Mouse (Mus musculus): ENCODE data around the gene Slit3. TPM values are rescaled to one million over a fixed set of nuclear protein-coding genes. Genes with fewer than 3 reads are reported as not detected.

Slit3 gene
- polyA plus RNA-seq, 1 experiment from 2014 or later = 28.0 TPM

DNA sequence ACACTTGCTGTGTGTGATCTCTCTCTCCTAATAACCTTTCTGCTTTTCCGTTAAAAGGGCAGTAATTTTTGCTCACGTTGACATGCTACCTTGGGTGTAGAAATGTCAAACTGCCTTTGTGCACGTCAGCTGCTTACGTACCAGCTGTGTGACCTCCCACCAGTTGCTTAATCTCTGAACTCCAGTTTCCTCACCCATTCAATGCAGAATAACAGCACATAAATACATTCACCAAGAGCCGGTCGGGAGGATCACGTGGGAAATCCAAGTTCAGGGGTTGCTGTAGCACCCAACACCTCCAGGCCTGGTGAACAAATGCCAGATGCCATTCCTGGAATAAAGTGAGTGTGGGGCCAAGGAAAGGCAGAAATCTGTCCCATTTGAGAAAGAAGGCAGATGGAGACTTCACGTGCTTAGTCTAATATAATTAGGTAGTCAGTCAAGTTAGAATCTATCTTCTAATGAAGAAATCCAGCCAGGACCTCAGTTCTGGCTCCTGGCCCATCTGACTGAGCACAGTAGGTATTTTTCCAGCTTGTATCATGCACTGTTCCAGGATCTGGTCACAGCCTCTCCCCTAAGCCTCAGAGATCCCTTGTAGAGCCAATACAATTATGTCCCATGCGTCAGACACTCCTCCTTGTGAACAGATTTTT, 268.9 kb downstream of the Slit3 start:
- Histone ChIP-seq H3K4me1 (peaks cover 59% of the 10 kb centered on the region), H3K4me3 (no peak overlapping the region), H3K27me3 (no peaks in the 10 kb centered on the region), H3K27ac (no peak overlapping the region), H3K4me2 (no peak overlapping the region), H3K36me3 (no peaks in the 10 kb centered on the region), H3K9ac (no peak overlapping the region), H3K9me3 (no peaks in the 10 kb centered on the region)
- WGBS = 73% methylated on average over 9 of the region's 9 CpGs
- ATAC-seq (ENCODE audit: insufficient number of reproducible peaks, insufficient read depth, low FRiP score, low TSS enrichment, low read depth) = no peak

DNA sequence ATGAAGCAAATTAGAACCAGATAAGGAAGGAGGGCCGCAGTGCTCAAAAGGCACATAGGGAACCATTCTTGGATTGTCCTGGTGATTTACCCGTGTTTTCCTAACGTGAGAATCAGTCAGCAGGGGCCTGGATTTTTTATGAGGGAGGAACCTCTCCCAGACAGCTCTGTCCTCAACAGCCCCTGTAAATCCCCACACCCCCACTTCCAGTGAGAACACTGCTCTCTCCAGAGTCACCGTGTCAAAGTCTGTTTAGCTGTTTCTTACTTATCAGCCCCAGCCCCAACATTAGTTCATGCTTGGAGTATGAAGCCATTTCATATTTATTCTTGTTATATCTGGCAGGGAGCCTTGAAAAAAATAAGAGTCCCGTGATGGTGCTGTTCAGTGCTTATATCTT, 272.8 kb downstream of the Slit3 start:
- 28% methylated on average over 5 of the region's 5 CpGs for WGBS
- Histone ChIP-seq H3K27ac (peak overlapping the region; percentile 44; the same call in 1 of the 2 replicates), H3K9ac (no peak overlapping the region), H3K4me1 (peaks cover 36% of the 10 kb centered on the region), H3K4me3 (no peak overlapping the region), H3K9me3 (no peaks in the 10 kb centered on the region), H3K36me3 (no peaks in the 10 kb centered on the region), H3K4me2 (no peak overlapping the region), H3K27me3 (no peaks in the 10 kb centered on the region)
- no peak for ATAC-seq (ENCODE audit: insufficient number of reproducible peaks, insufficient read depth, low FRiP score, low TSS enrichment, low read depth)

DNA sequence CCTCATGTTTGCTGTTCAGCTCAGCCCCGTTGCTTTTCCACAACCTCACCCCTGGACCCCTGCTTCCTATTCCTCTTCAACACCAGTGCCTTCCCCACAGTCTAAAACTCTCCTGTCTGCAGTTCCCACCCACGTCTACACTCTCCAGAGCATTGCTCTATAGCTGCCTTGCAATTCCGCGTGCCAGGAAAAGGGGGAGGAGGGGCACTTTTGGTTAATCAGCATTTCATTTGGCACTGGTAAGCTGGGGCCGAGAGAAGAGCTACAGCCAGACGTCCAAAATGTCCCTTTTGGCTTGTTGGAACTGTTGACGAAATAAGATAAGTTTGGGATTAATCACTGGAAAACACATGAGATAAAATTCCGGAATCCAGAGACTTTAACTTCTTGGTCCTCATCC, 274.4 kb downstream of the Slit3 start:
- ATAC-seq (ENCODE audit: insufficient number of reproducible peaks, insufficient read depth, low FRiP score, low TSS enrichment, low read depth) = no peak
- no peak overlapping the region for H3K4me3 ChIP-seq
- WGBS = 65% methylated on average over 8 of the region's 8 CpGs
- no peak overlapping the region for H3K9ac ChIP-seq
- H3K4me2 ChIP-seq = no peak overlapping the region
- peaks cover 24% of the 10 kb centered on the region for H3K4me1 ChIP-seq
- H3K27me3 ChIP-seq = no peaks in the 10 kb centered on the region
- no peaks in the 10 kb centered on the region for H3K36me3 ChIP-seq
- no peak overlapping the region for H3K27ac ChIP-seq
- H3K9me3 ChIP-seq = no peaks in the 10 kb centered on the region

DNA sequence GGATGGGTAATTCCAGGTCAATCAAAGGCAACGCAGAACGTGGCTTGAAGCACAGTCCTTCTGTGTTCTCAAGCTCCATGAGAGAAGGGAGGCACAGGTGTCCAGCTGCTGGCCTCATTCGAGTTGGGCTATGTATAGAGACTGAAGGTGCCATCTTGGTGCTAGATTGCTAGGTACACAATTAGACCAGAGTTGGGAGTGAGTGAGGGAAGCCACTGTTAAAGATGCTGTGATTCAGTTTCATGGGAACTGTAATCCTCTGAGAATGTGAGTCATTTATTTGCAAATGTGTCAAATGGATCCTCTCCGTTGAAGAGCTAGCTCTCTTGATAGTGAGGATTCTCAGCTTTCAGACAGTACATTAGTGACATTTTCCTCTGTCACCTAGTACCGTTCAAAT, 277.3 kb downstream of the Slit3 start:
- WGBS = 81% methylated on average over 5 of the region's 5 CpGs
- peaks cover 18% of the 10 kb centered on the region for H3K4me1 ChIP-seq
- H3K9me3 ChIP-seq = no peaks in the 10 kb centered on the region
- no peak overlapping the region for H3K9ac ChIP-seq
- H3K4me3 ChIP-seq = no peak overlapping the region
- ATAC-seq (ENCODE audit: insufficient number of reproducible peaks, insufficient read depth, low FRiP score, low TSS enrichment, low read depth) = no peak
- no peaks in the 10 kb centered on the region for H3K27me3 ChIP-seq
- H3K4me2 ChIP-seq = no peak overlapping the region
- H3K36me3 ChIP-seq = no peaks in the 10 kb centered on the region
- no peak overlapping the region for H3K27ac ChIP-seq

DNA sequence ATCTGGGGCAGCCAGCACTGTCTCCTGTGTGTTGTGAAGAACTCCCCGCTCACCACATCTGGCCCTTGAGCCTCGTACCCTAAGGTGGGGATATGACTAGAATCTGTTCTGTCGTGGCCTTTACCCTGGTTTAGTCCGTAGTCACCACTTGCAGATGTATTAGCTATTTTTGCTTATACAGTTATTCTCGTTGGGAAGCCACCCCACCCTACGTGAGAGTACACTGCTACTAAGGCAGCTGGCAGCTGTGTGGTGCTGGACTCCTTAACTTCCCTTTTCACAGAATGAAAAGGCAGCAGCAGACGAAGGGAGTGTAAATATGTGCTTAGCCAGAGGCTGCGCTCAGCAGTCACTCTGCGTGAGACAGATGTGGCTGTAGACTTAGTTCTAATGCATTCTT, 282.5 kb downstream of the Slit3 start:
- Histone ChIP-seq H3K36me3 (no peaks in the 10 kb centered on the region), H3K4me1 (peaks cover 34% of the 10 kb centered on the region), H3K4me3 (no peak overlapping the region), H3K27me3 (no peaks in the 10 kb centered on the region), H3K27ac (no peak overlapping the region), H3K9ac (no peak overlapping the region), H3K9me3 (no peaks in the 10 kb centered on the region), H3K4me2 (no peak overlapping the region)
- ATAC-seq (ENCODE audit: insufficient number of reproducible peaks, insufficient read depth, low FRiP score, low TSS enrichment, low read depth) = no peak
- WGBS = 80% methylated on average over 9 of the region's 9 CpGs

DNA sequence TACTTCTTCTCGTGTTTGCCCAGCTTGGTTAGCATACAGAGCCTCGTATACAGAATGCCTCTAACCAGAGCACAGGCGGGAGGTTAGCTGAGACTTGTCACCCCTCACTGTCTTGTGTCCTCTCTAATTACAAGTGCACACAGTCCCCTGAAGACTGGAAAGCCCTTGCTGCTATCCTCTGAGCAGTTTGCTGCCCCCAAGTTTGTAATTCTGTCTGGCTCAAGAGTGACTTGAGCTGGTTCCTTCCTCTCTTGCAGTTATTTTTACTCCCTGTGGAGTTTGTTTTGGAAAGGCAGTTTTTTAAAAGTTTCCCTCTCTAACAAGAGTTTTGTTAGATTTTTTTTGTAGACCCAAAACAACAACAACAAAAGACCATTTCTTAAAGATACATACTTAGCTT, 285.0 kb downstream of the Slit3 start:
- no peak overlapping the region for H3K9ac ChIP-seq
- H3K36me3 ChIP-seq = no peaks in the 10 kb centered on the region
- H3K4me1 ChIP-seq = peaks cover 39% of the 10 kb centered on the region
- no peak overlapping the region for H3K4me3 ChIP-seq
- no peak overlapping the region for H3K4me2 ChIP-seq
- peak overlapping the region; percentile 24; the same call in 1 of the 2 replicates for H3K27ac ChIP-seq
- no peaks in the 10 kb centered on the region for H3K9me3 ChIP-seq
- H3K27me3 ChIP-seq = no peaks in the 10 kb centered on the region
- ATAC-seq (ENCODE audit: insufficient number of reproducible peaks, insufficient read depth, low FRiP score, low TSS enrichment, low read depth) = no peak
- WGBS = 22% methylated on average over 3 of the region's 3 CpGs

DNA sequence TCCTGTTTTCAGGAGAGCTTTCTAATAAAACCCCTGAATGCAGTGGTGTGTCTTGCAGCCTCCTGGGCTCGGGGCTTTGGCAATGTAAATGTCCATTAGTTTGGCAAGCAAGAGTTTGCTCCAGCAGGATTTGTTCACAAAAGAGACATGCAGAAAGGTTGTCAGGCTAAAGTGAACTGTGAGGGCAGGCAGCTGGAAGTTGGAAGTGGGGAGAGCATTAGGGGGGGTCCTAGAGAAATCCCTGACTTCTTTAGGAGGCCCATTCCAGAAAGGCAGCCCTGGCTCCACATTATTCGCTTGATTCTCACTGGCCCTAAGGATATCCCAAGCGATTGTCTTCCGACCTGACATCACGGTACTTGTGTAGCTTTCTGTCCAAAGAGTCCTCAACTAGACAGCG, 285.5 kb downstream of the Slit3 start:
- ATAC-seq (ENCODE audit: insufficient number of reproducible peaks, insufficient read depth, low FRiP score, low TSS enrichment, low read depth) = no peak
- no peak overlapping the region for H3K4me2 ChIP-seq
- H3K4me3 ChIP-seq = no peak overlapping the region
- H3K36me3 ChIP-seq = no peaks in the 10 kb centered on the region
- 0 out of 2 replicates have a peak overlapping the region, but pooled peaks have one; percentile 24 for H3K27ac ChIP-seq
- no peaks in the 10 kb centered on the region for H3K27me3 ChIP-seq
- H3K9ac ChIP-seq = 0 out of 2 replicates have a peak overlapping the region, but pooled peaks have one; percentile 22
- no peaks in the 10 kb centered on the region for H3K9me3 ChIP-seq
- WGBS = 59% methylated on average over 6 of the region's 6 CpGs
- H3K4me1 ChIP-seq = peaks cover 39% of the 10 kb centered on the region

DNA sequence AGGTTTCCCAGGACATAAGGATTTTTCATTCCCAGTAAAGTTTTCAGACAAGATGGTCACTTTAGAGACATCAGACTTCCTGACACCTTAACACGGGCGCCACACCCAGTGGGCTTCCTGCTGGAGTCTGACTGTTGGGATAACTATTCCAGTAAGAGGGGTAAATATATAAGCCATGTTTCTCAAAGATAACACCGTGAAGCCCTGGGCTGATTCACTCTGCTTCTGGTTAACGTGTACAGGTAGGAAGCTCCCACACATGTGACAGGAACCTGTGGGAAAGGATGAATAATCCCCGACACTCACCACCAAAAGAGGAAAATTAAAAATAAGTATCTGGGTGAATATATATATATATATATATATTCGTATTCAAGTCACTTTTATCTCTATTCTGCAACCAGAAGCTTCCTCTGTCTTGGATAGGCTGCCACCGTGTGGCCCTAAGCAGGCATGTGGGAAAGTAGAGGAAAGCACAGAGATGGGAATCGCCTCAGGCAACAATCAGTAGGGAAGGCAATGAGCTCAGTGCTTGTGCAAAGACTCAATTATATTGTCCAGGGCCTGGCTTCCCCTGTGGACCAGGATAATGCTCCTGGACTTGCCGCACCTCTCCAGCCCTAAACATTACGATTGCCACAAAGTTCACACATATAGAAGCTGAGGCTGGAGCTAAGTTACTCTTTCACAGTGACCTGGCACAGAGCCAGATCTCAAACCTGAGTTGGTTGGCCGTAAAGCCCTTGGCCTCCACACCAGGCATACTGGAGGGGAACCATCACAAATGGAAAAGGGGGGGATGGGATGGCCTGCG, 286.5 kb downstream of the Slit3 start:
- no peaks in the 10 kb centered on the region for H3K36me3 ChIP-seq
- WGBS = 40% methylated on average over 12 of the region's 12 CpGs
- no peak; the same call in 1 of the 2 replicates for ATAC-seq (ENCODE audit: insufficient number of reproducible peaks, insufficient read depth, low FRiP score, low TSS enrichment, low read depth)
- H3K27me3 ChIP-seq = no peaks in the 10 kb centered on the region
- 0 out of 2 replicates have a peak overlapping the region, but pooled peaks have one; percentile 24 for H3K27ac ChIP-seq
- peaks cover 39% of the 10 kb centered on the region for H3K4me1 ChIP-seq
- no peak overlapping the region for H3K4me2 ChIP-seq
- H3K9ac ChIP-seq = no peak overlapping the region
- no peaks in the 10 kb centered on the region for H3K9me3 ChIP-seq
- no peak overlapping the region for H3K4me3 ChIP-seq

DNA sequence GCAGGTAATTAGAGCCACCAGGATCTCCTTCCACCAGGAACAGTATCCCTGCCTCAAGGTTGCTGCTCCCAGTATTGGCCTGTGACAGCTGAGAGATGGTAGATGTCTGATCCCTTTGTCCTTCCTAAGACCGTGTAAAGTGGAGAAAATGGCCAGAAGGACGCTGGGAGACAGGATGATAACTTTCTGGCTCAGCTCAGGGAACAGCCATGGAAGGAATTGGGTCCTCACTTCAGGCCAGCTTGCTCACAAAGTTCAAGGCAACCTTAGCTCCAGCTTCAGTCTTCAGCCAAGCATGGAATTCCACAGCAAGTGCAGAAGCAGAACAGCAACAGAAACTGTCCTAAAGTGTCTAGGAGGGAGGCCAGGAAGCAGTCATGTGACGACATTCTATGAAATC, 289.4 kb downstream of the Slit3 start:
- no peaks in the 10 kb centered on the region for H3K27me3 ChIP-seq
- WGBS = 74% methylated on average over 3 of the region's 3 CpGs
- no peak for ATAC-seq (ENCODE audit: insufficient number of reproducible peaks, insufficient read depth, low FRiP score, low TSS enrichment, low read depth)
- H3K4me2 ChIP-seq = no peak overlapping the region
- H3K36me3 ChIP-seq = no peaks in the 10 kb centered on the region
- no peak overlapping the region for H3K4me3 ChIP-seq
- H3K4me1 ChIP-seq = peaks cover 43% of the 10 kb centered on the region
- H3K9ac ChIP-seq = no peak overlapping the region
- no peaks in the 10 kb centered on the region for H3K9me3 ChIP-seq
- H3K27ac ChIP-seq = no peak overlapping the region

DNA sequence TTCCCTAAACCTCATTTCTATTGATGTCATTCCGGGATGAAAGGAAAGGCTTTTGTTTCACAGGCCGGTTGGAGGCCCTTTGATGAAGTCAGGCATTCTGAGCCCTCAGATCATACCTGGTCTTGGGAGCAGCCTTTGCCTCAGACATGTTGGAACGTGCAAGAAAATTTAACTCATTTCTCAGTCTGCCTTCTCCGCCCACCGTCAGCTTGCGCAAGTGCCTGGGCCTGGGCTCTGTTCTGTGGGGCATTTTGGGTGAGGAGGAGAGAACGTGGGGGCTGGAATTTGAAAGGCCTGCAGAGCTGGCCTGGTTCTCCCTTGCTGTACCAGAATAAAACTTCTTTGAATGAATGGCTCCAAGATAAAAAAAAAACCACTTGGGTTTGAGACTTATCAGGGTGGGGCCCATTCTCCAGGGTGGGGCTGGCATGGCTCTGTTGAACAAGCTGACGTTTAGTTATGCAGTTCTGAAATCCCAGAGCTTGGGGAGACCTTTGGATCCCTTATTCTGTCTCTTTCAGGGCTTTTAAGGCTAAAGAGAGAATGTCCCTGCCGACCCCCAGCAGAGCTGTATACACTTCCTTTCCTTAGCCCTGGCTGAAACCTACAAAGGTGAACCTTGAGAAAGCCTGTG, 294.9 kb downstream of the Slit3 start:
- ATAC-seq (ENCODE audit: insufficient number of reproducible peaks, insufficient read depth, low FRiP score, low TSS enrichment, low read depth) = no peak
- H3K4me2 ChIP-seq = no peak overlapping the region
- peaks cover 54% of the 10 kb centered on the region for H3K4me1 ChIP-seq
- H3K9me3 ChIP-seq = no peaks in the 10 kb centered on the region
- H3K9ac ChIP-seq = no peak overlapping the region
- peak overlapping the region; percentile 77 for H3K27ac ChIP-seq
- H3K27me3 ChIP-seq = no peaks in the 10 kb centered on the region
- no peaks in the 10 kb centered on the region for H3K36me3 ChIP-seq
- no peak overlapping the region for H3K4me3 ChIP-seq
- WGBS = 35% methylated on average over 9 of the region's 9 CpGs

DNA sequence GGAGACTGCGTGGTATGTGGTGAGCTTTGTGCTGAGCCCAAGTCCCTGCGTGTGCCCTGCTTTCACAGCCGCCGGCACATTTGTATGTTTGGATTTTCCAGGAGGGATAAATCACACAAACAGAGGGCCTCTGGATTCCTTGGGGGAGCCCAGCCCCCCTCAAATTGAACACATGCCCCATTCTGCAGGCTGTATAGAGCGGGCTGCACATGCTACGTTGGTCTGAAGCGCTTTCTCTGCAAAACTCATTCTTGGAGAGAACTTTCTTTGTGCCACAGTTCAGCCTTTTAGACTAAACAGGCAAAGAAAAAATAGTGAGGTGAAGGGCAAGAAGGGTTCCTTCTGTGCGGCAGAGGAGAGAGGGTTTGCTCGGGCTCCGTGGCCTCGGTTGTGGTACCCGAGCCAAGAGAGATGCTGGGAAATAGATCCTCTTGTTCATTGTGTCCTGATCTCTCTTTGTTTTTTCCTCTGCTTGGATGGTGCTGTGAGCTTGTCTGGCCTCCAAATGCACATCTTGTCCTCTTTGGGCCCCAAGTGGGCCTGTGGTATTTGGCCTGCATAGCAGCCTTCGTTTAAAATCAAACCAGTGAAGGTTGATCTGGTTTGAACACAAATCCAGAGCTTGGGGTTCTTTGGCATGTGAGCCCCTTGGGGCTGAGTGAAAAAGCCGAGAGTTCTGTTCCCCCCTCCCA, 295.5 kb downstream of the Slit3 start:
- no peak overlapping the region; the same call in 1 of the 2 replicates for H3K9ac ChIP-seq
- no peaks in the 10 kb centered on the region for H3K27me3 ChIP-seq
- no peak overlapping the region for H3K4me3 ChIP-seq
- H3K9me3 ChIP-seq = no peaks in the 10 kb centered on the region
- no peaks in the 10 kb centered on the region for H3K36me3 ChIP-seq
- H3K27ac ChIP-seq = peak overlapping the region; percentile 77
- ATAC-seq (ENCODE audit: insufficient number of reproducible peaks, insufficient read depth, low FRiP score, low TSS enrichment, low read depth) = no peak
- peaks cover 54% of the 10 kb centered on the region for H3K4me1 ChIP-seq
- WGBS = 32% methylated on average over 14 of the region's 14 CpGs
- no peak overlapping the region for H3K4me2 ChIP-seq

All from embryonic facial prominence, embryonic 13.5 days (tissue).